Mouse (Mus musculus) heart, embryonic 15.5 days (tissue): ENCODE data around the gene Map4k3. TPM values are rescaled to one million over a fixed set of nuclear protein-coding genes. Genes with fewer than 3 reads are reported as not detected.
"Not testable (repeated sequence)": the region's sequence is repeated elsewhere in the genome, so short reads cannot be mapped to it uniquely, and the experiment has no call there.

Experiments
- ATAC-seq: fragments of 200-750 bp; cut with Nextera tagmentation; replicated peaks from 2 replicates; pipeline ENCODE4 v1.8.0; 2017; ENCODE audit warnings: low read depth, moderate TSS enrichment; ENCODE audit not compliant: insufficient number of reproducible peaks, insufficient read depth, low FRiP score
- H3K27ac ChIP-seq: fragments of 300-500 bp; sonication (generic); 2 replicates; pipeline ENCODE4 v1.5.1; 2015; ENCODE audit warnings: mild to moderate bottlenecking, inconsistent platforms
- H3K27me3 ChIP-seq: fragments of 300-500 bp; sonication (generic); 2 replicates; pipeline ENCODE4 v1.6.1; 2015; ENCODE audit warnings: inconsistent platforms
- H3K36me3 ChIP-seq: fragments of 300-500 bp; sonication (generic); 2 replicates; pipeline ENCODE4 v1.6.1; 2015; ENCODE audit warnings: mild to moderate bottlenecking, inconsistent platforms
- H3K4me1 ChIP-seq: fragments of 300-500 bp; sonication (generic); replicated peaks from 2 replicates; pipeline ENCODE4 v1.6.1; 2015; ENCODE audit warnings: inconsistent platforms
- H3K4me2 ChIP-seq: fragments of 300-500 bp; sonication (generic); 2 replicates; pipeline ENCODE4 v1.6.1; 2015; ENCODE audit warnings: inconsistent platforms, mild to moderate bottlenecking, moderate library complexity
- H3K4me3 ChIP-seq: fragments of 300-500 bp; sonication (generic); 2 replicates; pipeline ENCODE4 v1.5.1; 2015; ENCODE audit warnings: mild to moderate bottlenecking, inconsistent platforms
- H3K9ac ChIP-seq: fragments of 300-500 bp; sonication (generic); 2 replicates; pipeline ENCODE4 v1.6.1; 2015; ENCODE audit warnings: mild to moderate bottlenecking, inconsistent platforms
- H3K9me3 ChIP-seq: fragments of 300-500 bp; sonication (generic); replicated peaks from 2 replicates; pipeline ENCODE4 v1.6.1; 2016; ENCODE audit warnings: inconsistent platforms
- WGBS: fragments of 180-500 bp; shearing (Covaris S2); methylation state at CpG from one replicate; pipeline ENCODE4 v1.1.7; 2015; ENCODE audit warnings: mixed read lengths; 5-methylcytosine and 5-hydroxymethylcytosine counted together
- polyA plus RNA-seq: library from polyadenylated mRNA; unstranded; fragments of >200 nt; fragmentation: Nextera tagmentation; extraction: Ambion mirVana; gene quantifications from 2 replicates; pipeline ENCODE4 v1.2.1, GENCODE M21; 2015

The Map4k3 gene
- polyA plus RNA-seq, 1 experiment from 2014 or later, result 17.9 TPM

DNA sequence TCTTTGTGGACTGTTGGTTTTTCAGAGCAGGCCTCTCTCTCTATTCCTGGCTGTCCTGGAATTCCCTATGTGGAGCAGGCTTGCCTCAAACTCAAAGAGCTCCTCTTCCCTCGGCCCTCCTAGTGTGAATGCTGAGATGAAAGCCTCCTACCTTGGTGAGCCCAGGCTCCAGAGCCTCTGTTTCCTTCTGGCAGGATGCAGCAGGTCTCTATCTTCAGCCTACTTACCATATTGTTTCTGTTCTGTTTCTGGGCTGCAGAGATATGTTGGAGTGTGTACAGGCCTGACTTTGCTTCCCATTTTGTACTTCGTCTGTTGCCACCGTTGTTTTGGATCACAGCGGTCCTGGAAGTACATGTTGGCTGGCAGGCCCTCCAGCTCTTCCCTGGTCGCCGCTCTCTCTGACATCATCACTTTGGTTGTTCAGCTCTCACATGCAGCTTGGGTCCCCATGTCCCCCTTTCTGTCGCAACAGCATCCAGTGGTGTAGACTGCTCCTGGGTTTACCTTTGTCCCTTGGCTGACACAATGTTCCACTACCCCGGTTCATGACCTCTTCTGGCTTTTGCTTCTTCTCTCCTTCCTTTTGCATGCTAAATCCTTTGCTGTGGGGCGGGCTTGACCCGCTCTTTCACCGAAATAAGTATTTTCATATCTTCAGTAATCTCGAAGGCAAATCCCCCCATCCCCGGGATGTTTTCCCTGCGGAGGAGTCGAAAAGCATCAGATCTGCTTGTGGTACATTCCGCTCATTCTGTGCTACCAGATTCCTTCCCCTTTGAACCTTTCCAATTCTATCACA lies 32.3 kb upstream of the Map4k3 start:
- WGBS, result 75% methylated on average over 16 of the region's 16 CpGs
- H3K27me3 ChIP-seq, result no peaks in the 10 kb centered on the region
- H3K27ac ChIP-seq, result no peak overlapping the region
- H3K36me3 ChIP-seq, result no peaks in the 10 kb centered on the region
- peaks cover 25% of the 10 kb centered on the region for H3K4me1 ChIP-seq
- no peaks in the 10 kb centered on the region for H3K9me3 ChIP-seq
- no peak overlapping the region for H3K4me2 ChIP-seq
- H3K4me3 ChIP-seq, result no peak overlapping the region
- no peak for ATAC-seq
- no peak overlapping the region for H3K9ac ChIP-seq

DNA sequence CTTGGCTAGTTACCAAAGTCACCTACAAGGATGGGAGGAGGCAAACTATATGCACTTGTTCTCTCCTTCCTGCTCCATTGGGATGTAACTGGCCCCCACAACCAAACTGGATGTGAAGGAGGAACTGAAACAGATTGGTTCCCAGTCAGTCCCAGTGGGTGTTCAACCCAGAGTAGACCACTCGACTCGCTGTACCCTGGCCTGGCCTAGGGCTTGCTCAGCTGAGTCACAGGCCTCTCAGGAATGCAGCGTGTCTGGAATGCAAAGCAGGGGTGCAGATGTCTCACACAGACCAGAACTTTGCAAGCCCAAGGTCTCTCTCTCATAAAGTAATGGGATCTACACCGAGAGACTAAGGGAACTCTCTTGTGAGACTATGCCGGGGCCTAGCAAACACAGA lies 27.8 kb upstream of the Map4k3 start:
- Histone ChIP-seq H3K4me3 (no peak overlapping the region), H3K4me1 (peaks cover 18% of the 10 kb centered on the region), H3K36me3 (no peaks in the 10 kb centered on the region), H3K9ac (no peak overlapping the region), H3K27me3 (no peaks in the 10 kb centered on the region), H3K27ac (0 out of 2 replicates have a peak overlapping the region, but pooled peaks have one; percentile 7), H3K9me3 (no peaks in the 10 kb centered on the region), H3K4me2 (no peak overlapping the region)
- ATAC-seq, result no peak
- 56% methylated on average over 5 of the region's 5 CpGs for WGBS

GRCm38 (mm10) chr17:80755076-80755871 lies 27.0 kb upstream of the Map4k3 start:
- peak overlapping the region; percentile 7; the same call in 1 of the 2 replicates for H3K27ac ChIP-seq
- no peak overlapping the region for H3K4me3 ChIP-seq
- no peak for ATAC-seq
- no peaks in the 10 kb centered on the region for H3K36me3 ChIP-seq
- no peak overlapping the region for H3K4me2 ChIP-seq
- no peak overlapping the region for H3K9ac ChIP-seq
- H3K4me1 ChIP-seq, result peaks cover 18% of the 10 kb centered on the region
- H3K9me3 ChIP-seq, result no peaks in the 10 kb centered on the region
- WGBS, result 54% methylated on average over 9 of the region's 9 CpGs
- no peaks in the 10 kb centered on the region for H3K27me3 ChIP-seq

- Histone ChIP-seq H3K27me3 (no peaks in the 10 kb centered on the region), H3K36me3 (no peaks in the 10 kb centered on the region), H3K4me2 (no peak overlapping the region), H3K9ac (no peak overlapping the region), H3K4me3 (no peak overlapping the region), H3K9me3 (no peaks in the 10 kb centered on the region), H3K4me1 (peaks cover 18% of the 10 kb centered on the region), H3K27ac (no peak overlapping the region; the same call in 1 of the 2 replicates)
- WGBS, result 30% methylated on average over 8 of the region's 8 CpGs
- no peak for ATAC-seq
These were observed 26.3 kb upstream of the Map4k3 start for GRCm38 (mm10) chr17:80754589-80754988.

- Histone ChIP-seq H3K9ac (no peak overlapping the region), H3K36me3 (no peaks in the 10 kb centered on the region), H3K4me3 (no peak overlapping the region), H3K27ac (no peak overlapping the region), H3K4me2 (no peak overlapping the region), H3K4me1 (peaks cover 18% of the 10 kb centered on the region), H3K9me3 (no peaks in the 10 kb centered on the region), H3K27me3 (no peaks in the 10 kb centered on the region)
- ATAC-seq, result no peak
- 37% methylated on average over 1 of the region's 1 CpGs for WGBS
These were observed 24.2 kb upstream of the Map4k3 start for GRCm38 (mm10) chr17:80752466-80752865.

GRCm38 (mm10) chr17:80739421-80739820 lies 11.1 kb upstream of the Map4k3 start:
- 82% methylated on average over 5 of the region's 5 CpGs for WGBS
- no peak overlapping the region for H3K4me3 ChIP-seq
- no peak overlapping the region for H3K4me2 ChIP-seq
- no peak overlapping the region for H3K9ac ChIP-seq
- no peak for ATAC-seq
- no peaks in the 10 kb centered on the region for H3K36me3 ChIP-seq
- no peaks in the 10 kb centered on the region for H3K9me3 ChIP-seq
- 0 out of 2 replicates have a peak, but pooled peaks cover 3% of the 10 kb centered on the region for H3K4me1 ChIP-seq
- no peaks in the 10 kb centered on the region for H3K27me3 ChIP-seq
- no peak overlapping the region for H3K27ac ChIP-seq

- Histone ChIP-seq H3K9me3 (no peaks in the 10 kb centered on the region), H3K27me3 (no peaks in the 10 kb centered on the region), H3K27ac (no peak overlapping the region), H3K4me2 (no peak overlapping the region), H3K36me3 (no peaks in the 10 kb centered on the region), H3K9ac (no peak overlapping the region), H3K4me3 (no peak overlapping the region), H3K4me1 (peaks cover 7% of the 10 kb centered on the region; the same call in 1 of the 2 replicates)
- 62% methylated on average over 6 of the region's 6 CpGs for WGBS
- ATAC-seq, result no peak
These were observed 6.4 kb upstream of the Map4k3 start for GRCm38 (mm10) chr17:80734700-80735099.

DNA sequence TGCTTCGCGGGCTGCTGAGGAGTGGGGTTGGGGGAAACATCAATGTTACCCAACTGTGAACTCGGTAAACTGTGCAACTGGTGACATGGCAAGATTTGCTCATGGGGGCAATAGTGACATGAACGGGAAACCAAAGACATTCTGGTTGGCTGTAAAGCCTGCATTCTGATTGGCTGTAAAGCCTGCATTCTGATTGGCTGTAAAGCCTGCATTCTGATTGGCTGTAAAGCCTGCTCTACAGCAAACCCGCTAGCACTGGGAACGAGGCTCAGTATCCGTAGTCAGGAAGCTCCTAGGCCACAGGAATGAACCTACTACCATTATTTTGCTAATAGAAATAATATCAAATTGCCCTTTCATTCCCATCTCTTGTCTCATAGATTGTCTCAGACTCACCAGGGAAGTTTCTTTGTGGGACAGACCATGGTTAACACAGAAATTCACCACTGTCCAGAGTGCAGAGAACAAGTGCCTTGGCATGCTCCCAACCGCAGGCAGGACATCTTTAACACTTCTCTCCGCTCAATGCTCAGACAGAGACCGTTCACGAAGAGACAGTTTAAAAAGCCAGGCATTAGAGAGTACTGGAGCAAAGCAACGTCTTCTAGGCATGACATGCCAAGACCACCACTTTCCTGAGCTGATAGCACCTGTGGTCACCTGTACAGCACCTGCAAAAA lies 5.0 kb upstream of the Map4k3 start:
- Histone ChIP-seq H3K4me2 (no peak overlapping the region), H3K9me3 (no peaks in the 10 kb centered on the region), H3K27me3 (no peaks in the 10 kb centered on the region), H3K4me3 (no peak overlapping the region), H3K9ac (no peak overlapping the region), H3K4me1 (peaks cover 19% of the 10 kb centered on the region), H3K36me3 (no peaks in the 10 kb centered on the region), H3K27ac (no peak overlapping the region)
- no peak for ATAC-seq
- 66% methylated on average over 12 of the region's 12 CpGs for whole genome bisulfite sequencing

DNA sequence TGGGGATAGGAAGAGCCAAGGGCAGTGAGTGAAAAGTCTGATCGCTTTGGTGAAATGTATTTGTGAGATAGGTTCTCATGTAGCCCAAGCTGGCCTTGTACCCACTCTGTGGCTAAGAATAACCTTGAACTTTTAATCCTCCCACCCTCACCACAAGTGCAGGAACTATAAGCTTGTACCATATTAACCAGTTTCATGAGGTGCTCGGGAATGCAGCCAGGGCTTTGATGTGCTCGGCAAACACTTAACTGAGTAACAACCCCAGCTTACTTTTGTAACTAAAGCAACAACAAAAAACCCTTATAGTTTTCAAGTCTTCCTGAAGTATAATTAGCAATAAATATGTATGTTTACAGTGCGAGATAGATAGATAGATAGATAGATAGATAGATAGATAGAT lies 4.0 kb upstream of the Map4k3 start:
- WGBS, result 73% methylated on average over 4 of the region's 4 CpGs
- no peak for ATAC-seq
- Histone ChIP-seq H3K27me3 (no peaks in the 10 kb centered on the region), H3K36me3 (no peaks in the 10 kb centered on the region), H3K4me3 (no peak overlapping the region), H3K9me3 (no peaks in the 10 kb centered on the region), H3K27ac (no peak overlapping the region), H3K4me2 (no peak overlapping the region), H3K4me1 (peaks cover 19% of the 10 kb centered on the region), H3K9ac (no peak overlapping the region)

GRCm38 (mm10) chr17:80730283-80730682 lies 2.0 kb upstream of the Map4k3 start:
- not testable (repeated sequence) for H3K4me2 ChIP-seq, ATAC-seq, H3K4me3 ChIP-seq, H3K27me3 ChIP-seq, H3K36me3 ChIP-seq, H3K27ac ChIP-seq, H3K9ac ChIP-seq, H3K9me3 ChIP-seq
- WGBS, result 90% methylated on average over 6 of the region's 6 CpGs
- H3K4me1 ChIP-seq, result peaks cover 29% of the 10 kb centered on the region

DNA sequence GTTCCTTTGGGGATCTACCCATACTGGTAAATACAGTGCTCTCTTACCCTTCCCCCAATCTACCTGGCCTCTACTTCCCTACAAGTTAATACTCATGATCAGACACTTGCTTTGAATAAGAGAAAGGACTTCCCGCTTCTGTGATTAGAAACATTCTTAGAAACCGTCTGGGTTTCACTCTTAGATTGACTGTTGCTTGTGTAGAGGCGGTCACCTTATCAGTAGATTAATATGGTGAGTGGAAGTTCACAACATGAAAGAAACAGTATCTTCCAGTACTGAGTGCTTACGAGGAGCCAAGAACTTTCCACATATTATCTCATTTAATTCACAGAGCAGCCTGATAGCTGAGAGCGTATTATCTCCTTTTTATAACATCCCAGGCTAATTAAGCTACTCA lies 1.5 kb upstream of the Map4k3 start:
- no peaks in the 10 kb centered on the region for H3K27me3 ChIP-seq
- H3K4me1 ChIP-seq, result peaks cover 32% of the 10 kb centered on the region
- H3K9ac ChIP-seq, result no peak overlapping the region
- no peak for ATAC-seq
- no peak overlapping the region for H3K4me3 ChIP-seq
- WGBS, result 30% methylated on average over 5 of the region's 5 CpGs
- no peak overlapping the region for H3K4me2 ChIP-seq
- H3K36me3 ChIP-seq, result no peaks in the 10 kb centered on the region
- no peaks in the 10 kb centered on the region for H3K9me3 ChIP-seq
- H3K27ac ChIP-seq, result peak overlapping the region; percentile 97
